Mouse (Mus musculus) ovary, adult 18-20 months (tissue): ENCODE measurements around the gene Mapt.
"Not testable (repeated sequence)": the region's sequence is repeated elsewhere in the genome, so short reads cannot be mapped to it uniquely, and the experiment has no call there.

Source experiments
- DNase-seq: peaks from one replicate; pipeline ENCODE4 v3.0.0; 2022; ENCODE audit warnings: low spot score, mixed read lengths

The Mapt gene

DNA sequence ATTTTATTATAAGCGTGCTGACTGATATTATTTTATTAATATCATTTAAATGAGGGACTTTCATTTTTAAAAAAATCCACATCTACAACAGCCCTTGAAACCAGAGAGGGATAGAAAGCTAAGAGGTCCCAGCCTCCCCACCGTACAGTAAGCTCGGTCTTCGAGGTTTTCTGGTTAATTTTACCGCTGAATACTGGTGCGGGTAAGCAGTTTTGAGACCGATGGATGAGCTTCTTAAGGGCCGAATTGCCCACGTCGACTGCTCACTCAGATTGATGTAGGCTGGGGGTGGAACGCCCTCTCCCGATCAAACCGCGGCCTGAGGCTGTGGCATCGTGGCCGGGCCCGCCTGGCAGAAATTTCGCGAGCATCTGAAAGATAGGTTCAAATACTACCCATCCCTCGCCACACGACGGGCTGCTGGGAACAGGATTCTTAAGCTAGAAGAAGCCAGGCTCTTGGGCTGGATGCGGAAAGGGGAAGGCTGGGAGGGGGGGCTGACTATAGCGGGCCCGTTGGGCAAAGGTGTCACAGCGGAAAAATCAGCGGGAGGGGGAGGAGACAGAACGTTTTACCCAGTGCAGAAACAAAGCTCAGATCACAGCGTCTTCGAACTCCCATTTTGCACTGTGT, 2.5 kb downstream of the Mapt start:
- DNase-seq = no peak

GRCm38 (mm10) chr11:104234680-104235079, 3.5 kb downstream of the Mapt start:
- DNase-seq = no peak

- DNase-seq = no peak
These were observed 4.7 kb downstream of the Mapt start for GRCm38 (mm10) chr11:104235881-104236280.

- DNase-seq = no peak
These were observed 6.0 kb downstream of the Mapt start for GRCm38 (mm10) chr11:104237226-104237625.

DNA sequence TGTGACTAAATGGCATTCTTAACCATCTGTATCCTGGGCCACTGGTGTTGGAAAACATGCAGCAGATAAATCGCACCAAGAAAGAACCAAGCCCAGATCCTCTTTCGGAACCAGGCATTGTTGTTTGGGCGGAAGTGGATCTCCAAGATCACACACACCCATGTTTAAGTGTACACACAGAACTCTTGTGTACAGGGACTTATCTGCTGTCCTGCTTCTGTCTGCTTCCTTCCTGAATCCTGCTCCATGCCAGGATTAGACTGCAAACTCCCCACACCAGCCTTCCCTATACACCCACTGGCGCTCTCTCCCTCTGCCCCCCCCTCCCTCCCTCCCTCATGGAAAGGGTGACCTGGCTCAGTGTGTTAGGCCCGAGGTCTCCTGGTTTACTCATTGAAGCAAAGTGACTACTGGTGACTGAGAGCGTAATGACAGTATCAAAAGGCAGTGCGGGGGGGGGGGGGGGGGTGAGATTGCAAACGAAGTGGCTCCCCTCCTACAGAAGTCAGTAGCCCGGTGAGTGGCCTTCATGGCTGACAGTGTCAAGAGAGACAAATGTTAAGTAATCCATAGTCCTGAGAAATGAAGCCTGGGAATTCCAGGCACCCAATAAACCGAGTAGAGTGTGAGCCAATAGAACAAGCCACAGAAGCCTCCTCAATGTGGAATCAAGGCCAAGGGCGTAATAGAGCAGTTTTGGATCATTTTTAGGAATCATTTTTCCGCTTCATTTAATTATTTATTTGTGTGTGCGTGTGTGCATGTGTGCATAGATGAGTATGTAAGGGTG, 7.0 kb downstream of the Mapt start:
- no peak for DNase-seq

DNA sequence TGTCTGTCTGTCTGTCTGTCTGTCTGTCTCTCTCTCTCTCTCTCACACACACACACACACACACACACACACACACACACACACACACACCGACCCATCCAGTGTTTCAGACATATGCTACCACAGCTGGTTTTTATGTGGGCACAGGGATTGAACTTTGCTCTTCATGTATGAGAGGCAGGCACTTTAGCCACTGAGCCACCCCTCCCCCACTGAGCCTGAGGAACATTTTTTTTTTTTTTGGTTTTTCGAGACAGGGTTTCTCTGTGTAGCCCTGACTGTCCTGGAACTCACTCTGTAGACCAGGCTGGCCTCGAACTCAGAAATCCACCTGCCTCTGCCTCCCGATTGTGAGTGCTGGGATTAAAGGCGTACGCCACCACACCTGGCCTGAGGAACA, 14.3 kb downstream of the Mapt start:
- DNase-seq = not testable (repeated sequence)

- DNase-seq = no peak
These were observed 15.0 kb downstream of the Mapt start for GRCm38 (mm10) chr11:104246171-104246694.

- no peak for DNase-seq
These were observed 16.0 kb downstream of the Mapt start for GRCm38 (mm10) chr11:104247141-104247717.

GRCm38 (mm10) chr11:104249420-104249819, 18.2 kb downstream of the Mapt start:
- no peak for DNase-seq

DNA sequence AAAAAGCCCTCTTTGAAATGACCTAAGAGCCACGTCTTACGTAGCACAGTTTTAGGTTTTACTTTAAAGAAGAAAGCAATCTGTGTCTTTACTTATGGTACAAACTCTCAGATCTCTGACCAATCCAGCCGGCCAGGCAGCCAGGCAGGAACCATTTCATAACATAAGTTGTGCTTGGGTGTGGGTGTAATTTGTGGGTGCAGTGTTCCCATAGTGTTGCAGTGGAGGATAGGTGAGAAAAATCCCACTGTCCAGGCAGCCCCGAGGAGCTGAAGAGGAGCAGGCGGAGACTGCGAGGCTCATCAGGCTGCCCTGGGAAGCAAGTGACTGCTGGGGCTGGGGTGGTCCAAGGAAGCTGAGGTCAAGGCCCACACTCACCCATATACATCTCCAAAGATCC, 19.9 kb downstream of the Mapt start:
- no peak for DNase-seq

- no peak for DNase-seq
These were observed 20.9 kb downstream of the Mapt start for GRCm38 (mm10) chr11:104252094-104252493.

- DNase-seq = no peak
These were observed 23.3 kb downstream of the Mapt start for GRCm38 (mm10) chr11:104254408-104255039.

DNA sequence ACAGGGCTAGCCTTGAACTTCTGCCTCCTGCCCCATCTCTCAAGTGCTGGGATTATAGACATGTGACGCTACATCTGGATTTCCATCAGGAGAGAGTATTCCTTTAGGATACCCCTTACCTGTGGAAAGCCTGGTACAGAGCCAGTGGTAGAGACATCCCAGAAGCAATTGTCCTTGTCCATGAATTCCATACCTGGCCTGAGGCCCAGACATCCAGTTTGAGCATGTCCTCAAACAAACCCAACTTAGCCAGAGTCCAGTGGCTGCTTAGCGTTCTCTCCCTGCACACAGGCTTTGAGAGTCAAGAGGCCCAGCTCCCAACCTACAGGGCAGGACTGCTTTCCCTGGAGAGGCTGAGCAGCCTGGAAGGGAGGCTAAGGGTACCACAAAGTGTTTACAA, 25.0 kb downstream of the Mapt start:
- no peak for DNase-seq

- DNase-seq = no peak
These were observed 27.8 kb downstream of the Mapt start for GRCm38 (mm10) chr11:104258991-104259390.

- DNase-seq = no peak
These were observed 33.5 kb downstream of the Mapt start for GRCm38 (mm10) chr11:104264683-104265082.

DNA sequence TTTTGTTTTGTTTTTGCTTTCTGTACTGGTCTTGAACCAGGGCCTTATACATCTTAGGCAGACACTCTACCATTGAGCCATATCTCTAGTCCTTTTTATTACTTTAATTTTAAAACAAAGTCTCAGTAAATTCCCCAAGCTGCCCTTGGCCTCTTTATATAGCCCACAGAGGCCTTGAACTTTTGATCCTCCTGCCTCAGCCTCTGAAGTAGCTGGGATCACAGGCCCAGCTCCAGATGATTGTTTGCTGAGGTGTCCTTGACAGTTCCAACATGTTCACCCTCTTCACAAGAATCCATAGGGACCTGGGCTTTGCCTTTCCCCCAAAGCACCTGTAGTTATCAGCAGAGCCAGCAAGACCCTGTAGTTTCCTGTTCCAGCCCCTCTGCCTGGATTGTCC, 34.5 kb downstream of the Mapt start:
- DNase-seq = no peak

GRCm38 (mm10) chr11:104267380-104267779, 36.2 kb downstream of the Mapt start:
- DNase-seq = no peak

GRCm38 (mm10) chr11:104269385-104269822, 38.2 kb downstream of the Mapt start:
- DNase-seq = peak; percentile 79

DNA sequence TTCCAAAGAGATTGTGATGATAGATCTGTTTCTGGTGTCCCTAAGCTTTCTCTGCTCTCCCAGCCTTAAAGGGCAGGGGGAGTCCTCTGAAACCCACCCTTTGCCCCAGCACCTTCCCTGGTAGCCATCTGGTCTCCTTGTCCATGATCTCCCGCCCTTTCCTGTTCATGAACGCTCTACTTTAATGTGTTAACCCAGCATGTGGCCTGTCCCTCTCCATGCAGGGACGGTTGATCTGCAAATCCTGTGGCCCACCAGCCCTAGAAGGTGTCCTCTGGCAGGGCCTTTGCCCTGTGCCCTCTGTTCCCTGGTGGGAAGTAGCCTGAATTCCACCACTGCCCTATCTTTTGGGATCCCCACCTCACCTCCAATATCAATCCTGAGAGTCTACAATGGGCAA, 39.3 kb downstream of the Mapt start:
- no peak for DNase-seq

DNA sequence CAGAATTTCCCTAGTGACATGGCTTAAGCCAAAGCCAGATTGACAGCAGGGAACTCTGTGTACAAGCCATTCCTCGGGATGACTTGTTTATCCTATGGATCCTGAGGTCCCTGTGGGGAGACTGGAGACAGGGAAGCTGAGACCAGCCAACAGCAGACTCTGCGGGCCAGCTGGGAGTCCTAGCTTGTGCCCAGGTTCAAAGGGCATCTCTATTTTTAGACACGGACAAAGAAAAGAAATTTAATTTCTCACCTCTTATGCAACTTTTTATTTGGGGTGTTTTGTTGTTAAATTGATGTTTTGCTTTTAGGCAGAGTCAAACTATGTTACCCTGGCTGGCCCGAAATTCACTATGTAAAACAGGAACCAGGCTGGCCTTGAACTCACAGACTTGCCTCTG, 39.7 kb downstream of the Mapt start:
- no peak for DNase-seq

- DNase-seq = peak; percentile 42
These were observed 40.7 kb downstream of the Mapt start for GRCm38 (mm10) chr11:104271876-104272275.

DNA sequence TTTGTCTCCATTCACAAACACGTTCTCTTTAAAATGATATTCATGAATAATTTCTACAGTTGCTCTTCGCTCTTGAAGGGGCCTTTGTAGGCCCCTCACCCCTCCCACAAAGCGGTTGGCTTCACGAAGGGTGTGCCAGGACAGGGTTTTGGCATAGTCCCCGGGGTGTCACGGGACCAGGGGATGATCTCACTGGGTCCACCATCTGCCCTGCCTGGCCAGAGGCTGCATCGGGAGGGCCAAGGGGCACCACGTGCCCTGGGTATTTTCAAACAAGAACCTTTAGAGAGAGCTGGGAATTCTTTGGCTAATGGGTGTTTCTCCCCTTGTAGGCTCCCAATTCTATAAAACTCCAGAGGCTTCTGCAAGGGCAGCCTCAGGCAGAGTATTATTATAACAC, 41.2 kb downstream of the Mapt start:
- DNase-seq = peak; percentile 58

DNA sequence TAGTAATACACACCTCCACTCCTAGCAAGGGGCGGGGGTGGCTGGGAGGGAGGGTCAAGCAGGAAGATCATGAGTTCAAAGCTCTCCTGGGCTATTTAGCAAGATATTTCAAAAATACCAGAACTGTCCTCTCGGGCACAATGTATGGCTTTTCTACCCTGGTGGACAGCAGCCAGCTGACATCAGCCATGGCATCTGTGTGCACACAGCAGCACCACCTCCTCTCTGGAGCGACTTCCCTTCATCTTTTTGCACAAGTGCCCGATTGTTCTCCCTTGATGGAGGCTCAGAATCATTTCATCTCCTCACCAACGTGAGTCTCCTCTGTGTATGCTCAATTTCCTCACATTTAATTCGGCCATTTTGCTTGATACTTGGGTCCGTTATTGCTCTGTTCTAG, 44.6 kb downstream of the Mapt start:
- DNase-seq = no peak
